Comparison of ENCODE assay signal across 17 mouse cellular contexts in the genomic region with DNA sequence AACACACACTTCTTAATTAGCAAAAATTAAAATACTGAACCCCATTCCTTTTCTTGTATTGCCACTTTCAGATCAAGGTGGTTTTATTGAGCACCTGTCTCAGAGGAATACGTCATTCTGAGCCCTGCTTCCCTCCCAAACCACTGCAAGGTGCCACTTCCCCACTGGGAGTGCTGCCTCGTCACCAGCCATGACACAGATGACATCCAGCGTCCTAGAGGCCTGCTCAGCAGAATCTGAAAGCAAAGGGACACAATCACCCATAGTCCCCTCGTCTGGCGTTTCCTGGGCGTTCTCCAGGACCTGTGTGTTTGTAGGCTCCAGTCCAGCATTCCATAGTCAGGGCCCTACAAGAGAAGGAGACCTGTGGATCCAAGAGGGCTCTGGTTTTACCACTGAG. TPM values are rescaled to one million over a fixed set of nuclear protein-coding genes. Genes with fewer than 3 reads are reported as not detected.
DNase-seq lines count a peak whose midpoint lies in the region; ATAC-seq and TF ChIP-seq lines count a peak whose summit lies in the region.
"Had no signal": no experiment of that assay in that cellular context is flagged by ENCODE, and none has a peak within 500 bp of the region (broad histone marks: within the 10 kb centered on the region; RNA-seq: fewer than 3 reads in every experiment).

No protein-coding gene starts in this region.

- no peaks in the 10 kb centered on the region for H3K36me3 ChIP-seq in kidney, embryonic 16.5 days (ENCODE audit: insufficient read depth, low read length)
- H3K36me3 ChIP-seq: embryonic facial prominence, embryonic 12.5 days; midbrain, embryonic 13.5 days; neural tube, embryonic 15.5 days had no signal

- WGBS in kidney, embryonic 16.5 days, result 50% methylated on average over 6 of the region's 6 CpGs

- TF ChIP-seq POLR2A in brain, embryonic 14.5 days (IDR thresholded peaks at IDR 0.05; ENCODE audit: borderline replicate concordance, extremely low read depth, insufficient read depth, insufficient read length, poor library complexity, severe bottlenecking), result no peak

- no peaks in the 10 kb centered on the region for H3K4me1 ChIP-seq in kidney, embryonic 16.5 days (ENCODE audit: insufficient read depth, low read length)
- H3K4me1 ChIP-seq: embryonic facial prominence, embryonic 12.5 days had no signal

- no peak overlapping the region for H3K27ac ChIP-seq in kidney, embryonic 16.5 days (ENCODE audit: low read length)
- H3K27ac ChIP-seq: embryonic facial prominence, embryonic 12.5 days; midbrain, embryonic 13.5 days; neural tube, embryonic 15.5 days had no signal

- no peak; the same call in 1 of the 2 replicates for TF ChIP-seq CTCF in brain, embryonic 14.5 days (IDR thresholded peaks at IDR 0.05; ENCODE audit: borderline replicate concordance, extremely low read depth, insufficient read depth, insufficient read length)

- H3K9ac ChIP-seq in kidney, embryonic 16.5 days (replicated peaks; ENCODE audit: low read length), result no peak overlapping the region
- H3K9ac ChIP-seq: embryonic facial prominence, embryonic 12.5 days; midbrain, embryonic 13.5 days; neural tube, embryonic 15.5 days had no signal

- no peak for ATAC-seq in kidney, embryonic 16.5 days (ENCODE audit: low FRiP score, low TSS enrichment)
- ATAC-seq in hematopoietic stem cell, adult 5-6 weeks (replicated peaks in 1 of 2; ENCODE audit: insufficient read depth in 1 of 2, low FRiP score in 2 of 2, low TSS enrichment in 1 of 2, low read depth in 1 of 2, poor library complexity in 2 of 2, severe bottlenecking in 2 of 2), result peak; percentile 79 to 86
- ATAC-seq: hindbrain, embryonic 16.5 days; midbrain, embryonic 13.5 days had no signal

- H3K4me2 ChIP-seq in kidney, embryonic 16.5 days (replicated peaks; ENCODE audit: low read depth, low read length), result no peak overlapping the region
- H3K4me2 ChIP-seq: embryonic facial prominence, embryonic 12.5 days; midbrain, embryonic 13.5 days; neural tube, embryonic 15.5 days had no signal

- H3K4me3 ChIP-seq in kidney, embryonic 16.5 days (ENCODE audit: low read length), result no peak overlapping the region
- H3K4me3 ChIP-seq: embryonic facial prominence, embryonic 12.5 days; midbrain, embryonic 13.5 days; neural tube, embryonic 15.5 days had no signal

- DNase-seq in kidney, adult 18-20 months, result peak; percentile 35
- peak; percentile 80 for DNase-seq in A20 (ENCODE audit: low read depth, low spot score)
- DNase-seq in brain, embryonic 14.5 days (ENCODE audit: low read depth), result peak; percentile 17
- DNase-seq in cerebellum, adult 9-10 months, result no peak
- DNase-seq in layer of hippocampus, adult 9-10 months (ENCODE audit: low spot score), result no peak
- DNase-seq in frontal cortex, adult 2 months (ENCODE audit: extremely low spot score in 1 of 2, low spot score in 1 of 2), result no peak
- DNase-seq: cerebellum, adult 8-10 months; thymus, adult 18-20 months had no signal

- no peaks in the 10 kb centered on the region for H3K9me3 ChIP-seq in kidney, embryonic 16.5 days (ENCODE audit: low read length)
- H3K9me3 ChIP-seq: embryonic facial prominence, embryonic 12.5 days; midbrain, embryonic 13.5 days; neural tube, embryonic 15.5 days had no signal

- peaks cover 4% of the 10 kb centered on the region; the same call in 1 of the 2 replicates for H3K27me3 ChIP-seq in kidney, embryonic 16.5 days (ENCODE audit: insufficient read depth, low read length)
- H3K27me3 ChIP-seq: embryonic facial prominence, embryonic 12.5 days; midbrain, embryonic 13.5 days; neural tube, embryonic 15.5 days had no signal

RNA-seq across cellular contexts. Expression of a gene that starts 8.5 kb away (rescaled TPM):
- polyA plus RNA-seq in kidney, embryonic 16.5 days (2015; fragmentation: Nextera tagmentation; extraction: Ambion mirVana), result not detected in 2 replicates
- not detected in 2 replicates for polyA plus RNA-seq in brain, embryonic 14.5 days (2012; rRNA removed)
- total RNA-seq in hematopoietic stem cell, adult 5-6 weeks (2017), result not detected in 2 replicates
- not detected in 2 replicates for polyA plus RNA-seq in frontal cortex, adult 2 months (2012; rRNA removed)
- total RNA-seq: ES-E14; layer of hippocampus, adult 8-10 months had no signal
- polyA plus RNA-seq: embryonic facial prominence, embryonic 12.5 days; hindbrain, embryonic 16.5 days; limb, embryonic 14.5 days; midbrain, embryonic 13.5 days; neural tube, embryonic 15.5 days had no signal

RNA-seq across cellular contexts. Expression of a gene that starts 11.0 kb away (rescaled TPM):
- polyA plus RNA-seq in kidney, embryonic 16.5 days (2015; fragmentation: Nextera tagmentation; extraction: Ambion mirVana), result 24.9 and 38.5 TPM in 2 replicates
- 21.1 and 23.9 TPM in 2 replicates for polyA plus RNA-seq in brain, embryonic 14.5 days (2012; rRNA removed)
- total RNA-seq in hematopoietic stem cell, adult 5-6 weeks (2017), result 1.7 and 2.2 TPM in 2 replicates
- polyA plus RNA-seq in frontal cortex, adult 2 months (2012; rRNA removed), result 23.8 and 28.0 TPM in 2 replicates

Comparison
In these comparisons a context has a peak if more than half of its experiments do, and no peak if none do; other contexts are left out.
1. DNase-seq: peak in kidney, adult 18-20 months (single experiment), A20 (single experiment) and brain, embryonic 14.5 days (single experiment); none in cerebellum, adult 9-10 months (single experiment), layer of hippocampus, adult 9-10 months (single experiment) and frontal cortex, adult 2 months (0 of 2).